Mouse (Mus musculus): ENCODE measurements around the gene Uts2r. TPM values are rescaled to one million over a fixed set of nuclear protein-coding genes. Genes with fewer than 3 reads are reported as not detected.

Gene Uts2r
- polyA plus RNA-seq, 1 experiment from 2014 or later: 0.19 TPM

DNA sequence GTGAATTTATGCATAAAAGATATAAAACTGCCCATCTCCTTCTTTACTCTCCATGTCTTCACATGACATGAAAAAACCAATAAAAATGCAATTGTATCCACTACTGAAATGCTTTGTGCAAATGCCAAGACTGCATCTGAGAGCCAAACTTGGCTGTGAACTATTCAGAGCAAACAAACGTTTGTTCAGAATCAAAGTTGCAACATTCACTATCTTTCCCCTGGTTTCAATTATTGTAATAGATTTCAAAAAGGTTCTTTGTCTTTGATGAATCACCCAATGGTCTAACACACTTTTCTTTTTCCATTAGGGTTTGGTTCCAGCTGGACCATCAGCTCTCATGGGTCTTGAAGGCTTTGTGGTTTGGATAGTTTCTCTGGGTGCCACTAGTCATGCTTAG lies 30.5 kb upstream of the Uts2r start:
- Histone ChIP-seq H3K4me1 (replicated peaks) (no peaks in the 10 kb centered on the region), H3K27ac (no peak overlapping the region), H3K36me3 (no peaks in the 10 kb centered on the region), H3K4me3 (no peak overlapping the region), H3K9me3 (no peaks in the 10 kb centered on the region), H3K27me3 (no peaks in the 10 kb centered on the region), H3K4me2 (no peak overlapping the region), H3K9ac (no peak overlapping the region)
- WGBS: 88% methylated on average over 1 of the region's 1 CpGs
- ATAC-seq (ENCODE audit: low FRiP score): no peak

GRCm38 (mm10) chr11:121134600-121134999 lies 25.5 kb upstream of the Uts2r start:
- 52% methylated on average over 1 of the region's 1 CpGs for WGBS
- no peaks in the 10 kb centered on the region for H3K36me3 ChIP-seq
- no peaks in the 10 kb centered on the region for H3K27me3 ChIP-seq
- no peak overlapping the region for H3K27ac ChIP-seq
- H3K4me3 ChIP-seq: no peak overlapping the region
- H3K9me3 ChIP-seq: no peaks in the 10 kb centered on the region
- no peaks in the 10 kb centered on the region for H3K4me1 ChIP-seq (replicated peaks)
- ATAC-seq (ENCODE audit: low FRiP score): no peak
- no peak overlapping the region for H3K9ac ChIP-seq
- H3K4me2 ChIP-seq: no peak overlapping the region

DNA sequence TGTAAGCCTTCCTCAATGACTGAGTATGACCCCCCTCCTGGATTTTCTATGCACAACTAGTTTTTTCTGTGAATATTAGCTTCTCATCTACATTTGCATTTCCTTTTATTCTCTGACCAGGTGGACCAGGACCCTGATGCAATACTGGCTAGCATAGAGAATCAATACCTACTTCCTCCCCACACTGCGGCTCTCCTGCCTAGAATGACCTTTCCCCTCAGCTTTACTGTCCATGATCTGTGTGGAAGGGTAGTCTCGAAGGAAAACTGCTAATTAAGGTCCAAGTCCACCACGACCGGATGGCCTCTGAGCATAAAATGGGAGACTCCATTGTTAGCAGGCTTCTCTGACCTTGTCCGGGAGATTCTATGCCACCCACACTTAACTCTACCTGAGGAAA lies 22.4 kb upstream of the Uts2r start:
- Histone ChIP-seq H3K27ac (no peak overlapping the region), H3K9ac (no peak overlapping the region), H3K4me3 (no peak overlapping the region), H3K4me1 (replicated peaks) (no peaks in the 10 kb centered on the region), H3K27me3 (no peaks in the 10 kb centered on the region), H3K9me3 (no peaks in the 10 kb centered on the region), H3K4me2 (no peak overlapping the region), H3K36me3 (no peaks in the 10 kb centered on the region)
- WGBS: 85% methylated on average over 5 of the region's 5 CpGs
- no peak for ATAC-seq (ENCODE audit: low FRiP score)

DNA sequence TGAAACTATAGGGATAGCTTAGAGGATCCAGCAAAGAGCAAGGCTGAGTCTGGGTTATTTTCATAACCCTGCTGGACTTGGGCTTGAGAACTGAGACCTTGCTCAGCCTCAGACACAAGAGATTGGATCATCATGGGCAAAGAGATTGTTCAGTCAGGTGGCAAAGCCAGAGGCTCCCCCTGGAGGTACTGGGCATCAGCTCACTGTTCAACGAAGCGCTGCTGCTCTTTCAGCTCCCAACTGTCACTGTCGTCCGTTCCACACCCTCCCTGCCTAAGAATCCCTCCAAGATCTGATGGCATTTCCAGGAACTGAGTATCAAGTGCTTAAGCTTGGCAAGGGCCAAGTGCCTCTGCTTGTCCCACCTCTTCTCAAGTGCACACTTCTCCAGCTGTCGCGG lies 21.3 kb upstream of the Uts2r start:
- Histone ChIP-seq H3K9ac (no peak overlapping the region), H3K36me3 (no peaks in the 10 kb centered on the region), H3K4me2 (no peak overlapping the region), H3K4me1 (replicated peaks) (no peaks in the 10 kb centered on the region), H3K27ac (no peak overlapping the region), H3K27me3 (no peaks in the 10 kb centered on the region), H3K4me3 (no peak overlapping the region), H3K9me3 (no peaks in the 10 kb centered on the region)
- WGBS: 48% methylated on average over 6 of the region's 6 CpGs
- no peak for ATAC-seq (ENCODE audit: low FRiP score)

DNA sequence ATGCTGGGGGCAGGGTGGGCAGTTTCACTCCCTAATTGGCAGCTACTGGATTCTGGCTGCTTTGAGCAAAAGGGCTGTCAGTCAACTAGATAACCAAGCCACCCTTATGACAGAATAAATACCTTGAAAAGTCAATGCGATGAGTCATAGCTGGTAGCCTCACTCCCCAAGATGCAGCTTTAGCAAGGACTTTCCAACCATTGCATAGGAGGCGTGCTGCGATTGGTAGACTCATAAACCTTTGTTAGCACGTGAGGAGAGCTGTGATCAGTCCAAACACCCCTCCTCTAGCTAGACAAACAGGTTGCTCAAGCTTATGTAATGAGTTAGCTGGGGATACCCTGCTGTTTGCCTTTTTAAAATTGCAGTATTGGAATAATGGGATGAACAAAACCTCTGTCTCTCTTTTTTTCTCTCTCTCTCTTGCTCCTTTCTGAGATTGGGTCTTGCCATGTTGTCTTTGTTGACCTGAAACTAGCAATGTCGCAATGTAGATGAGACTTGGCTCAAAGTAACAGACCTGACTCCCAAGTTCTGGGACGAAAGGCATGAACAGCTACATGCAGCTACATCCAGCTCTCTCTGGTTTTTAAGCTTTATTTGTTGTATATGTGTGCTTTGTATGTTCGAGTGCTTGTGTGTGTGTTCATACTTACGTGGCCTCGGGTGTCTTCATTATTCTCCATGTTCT lies 16.6 kb upstream of the Uts2r start:
- no peak overlapping the region for H3K4me2 ChIP-seq
- H3K27ac ChIP-seq: no peak overlapping the region
- no peak for ATAC-seq (ENCODE audit: low FRiP score)
- no peaks in the 10 kb centered on the region for H3K4me1 ChIP-seq (replicated peaks)
- WGBS: 82% methylated on average over 9 of the region's 9 CpGs
- no peaks in the 10 kb centered on the region for H3K27me3 ChIP-seq
- H3K36me3 ChIP-seq: no peaks in the 10 kb centered on the region
- H3K9ac ChIP-seq: no peak overlapping the region
- no peak overlapping the region for H3K4me3 ChIP-seq
- no peaks in the 10 kb centered on the region for H3K9me3 ChIP-seq

DNA sequence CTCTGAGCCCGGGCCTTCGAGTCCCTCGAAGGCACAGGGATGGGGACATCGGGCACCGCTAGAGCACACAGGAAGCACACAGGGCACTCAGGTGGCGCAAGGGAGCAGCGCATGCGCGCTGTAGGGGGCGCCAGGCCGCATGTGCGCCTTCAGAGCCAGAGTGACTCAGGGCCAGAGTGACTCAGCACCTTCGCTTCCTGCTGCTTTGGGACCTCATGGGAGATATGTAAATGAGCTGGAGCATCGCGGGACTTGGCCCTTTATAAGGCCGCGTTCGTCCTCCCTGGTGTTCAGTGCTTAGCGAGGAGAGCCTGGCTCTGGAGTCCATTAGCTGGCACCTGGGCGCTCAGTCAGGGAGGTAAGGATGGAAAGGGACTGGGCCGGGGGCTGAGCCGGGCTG lies 14.2 kb upstream of the Uts2r start, which contains the start of gene Tex19.1:
Gene Tex19.1 (plus strand): TSS at position 279 of the 400 bp plus-strand sequence.
- no peak for ATAC-seq (ENCODE audit: low FRiP score)
- Histone ChIP-seq H3K4me3 (no peak within 1 kb of the TSS), H3K9ac (no peak within 1 kb of the TSS), H3K9me3 (no peaks in the 10 kb centered on the region), H3K27ac (no peak within 1 kb of the TSS), H3K4me1 (replicated peaks) (no peaks in the 10 kb centered on the region), H3K36me3 (no peaks in the 10 kb centered on the region), H3K4me2 (no peak within 1 kb of the TSS), H3K27me3 (no peaks in the 10 kb centered on the region)
- 91% methylated on average over 22 of the region's 22 CpGs for WGBS

- 79% methylated on average over 3 of the region's 3 CpGs for WGBS
- no peak for ATAC-seq (ENCODE audit: low FRiP score)
- Histone ChIP-seq H3K27ac (no peak overlapping the region), H3K36me3 (no peaks in the 10 kb centered on the region), H3K4me1 (replicated peaks) (no peaks in the 10 kb centered on the region), H3K4me2 (no peak overlapping the region), H3K9ac (no peak overlapping the region), H3K27me3 (no peaks in the 10 kb centered on the region), H3K4me3 (no peak overlapping the region), H3K9me3 (no peaks in the 10 kb centered on the region)
These were observed 11.9 kb upstream of the Uts2r start for GRCm38 (mm10) chr11:121148193-121148592.

GRCm38 (mm10) chr11:121154203-121154602 lies 5.9 kb upstream of the Uts2r start:
- 11% methylated on average over 4 of the region's 4 CpGs for WGBS
- peak overlapping the region; percentile 46 for H3K27ac ChIP-seq

DNA sequence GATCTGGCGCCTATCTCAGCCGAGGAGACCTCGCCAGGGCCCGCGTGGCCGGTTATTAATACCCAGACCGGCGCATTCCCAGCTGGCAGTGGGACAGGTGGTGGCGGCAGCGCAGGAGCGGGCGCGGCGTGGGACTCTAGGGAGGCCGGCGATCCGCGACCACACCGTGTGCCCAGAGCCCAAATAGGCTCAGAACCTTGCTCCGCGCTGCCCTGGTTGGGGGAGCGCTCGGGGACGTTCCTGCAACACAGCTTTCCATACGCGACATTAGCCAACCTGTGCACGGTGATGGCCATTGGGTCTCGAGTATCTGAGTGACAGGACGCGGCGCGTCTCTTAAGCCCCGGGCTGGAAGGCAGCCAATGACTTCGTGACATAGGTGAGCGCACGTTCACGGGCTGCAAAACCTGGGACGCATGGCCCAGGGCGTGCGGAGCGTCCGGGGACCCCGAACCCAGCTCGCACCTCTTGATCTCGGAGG lies 3.6 kb upstream of the Uts2r start:
- Histone ChIP-seq H3K9ac (peak overlapping the region; percentile 65), H3K27ac (no peak overlapping the region), H3K4me2 (peak overlapping the region; percentile 70), H3K9me3 (no peaks in the 10 kb centered on the region), H3K27me3 (peaks cover 36% of the 10 kb centered on the region), H3K4me3 (peak overlapping the region; percentile 45), H3K4me1 (replicated peaks) (peaks cover 30% of the 10 kb centered on the region), H3K36me3 (no peaks in the 10 kb centered on the region)
- 1% methylated on average over 45 of the region's 45 CpGs for WGBS
- ATAC-seq (ENCODE audit: low FRiP score): 0 out of 2 replicates have a peak, but pooled peaks have one; percentile 17

More at GRCm38 (mm10) chr11:121154203-121154602, 5.9 kb upstream of the Uts2r start:
- H3K27me3 ChIP-seq: peaks cover 36% of the 10 kb centered on the region
- no peak overlapping the region for H3K9ac ChIP-seq
- no peaks in the 10 kb centered on the region for H3K9me3 ChIP-seq
- no peak for ATAC-seq (ENCODE audit: low FRiP score)
- no peak overlapping the region for H3K4me3 ChIP-seq
- H3K4me2 ChIP-seq: no peak overlapping the region
- H3K4me1 ChIP-seq (replicated peaks): peaks cover 30% of the 10 kb centered on the region
- no peaks in the 10 kb centered on the region for H3K36me3 ChIP-seq

- WGBS: 93% methylated on average over 26 of the region's 26 CpGs
These were observed 720 bp downstream of the Uts2r start for GRCm38 (mm10) chr11:121160636-121161346.

DNA sequence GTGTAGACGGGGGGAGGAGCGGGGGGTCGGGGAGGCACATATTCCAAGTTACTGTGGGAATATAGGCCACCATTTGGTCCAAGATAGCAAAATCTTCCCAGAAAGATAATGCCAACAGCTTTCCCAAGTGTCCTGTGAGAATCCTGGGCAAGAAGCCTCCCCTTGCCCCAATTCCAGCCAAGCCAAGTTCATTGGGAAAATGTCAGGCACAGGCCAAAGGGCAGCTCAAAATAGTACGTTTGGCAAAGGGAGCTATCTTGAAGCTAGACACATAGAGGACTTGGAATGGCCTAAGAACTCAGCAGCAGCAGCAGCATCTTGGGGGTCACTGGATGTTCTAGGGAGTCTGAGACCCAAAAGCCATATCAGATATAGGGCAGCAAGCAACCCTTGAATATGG lies 3.7 kb downstream of the Uts2r start:
- 91% methylated on average over 4 of the region's 4 CpGs for WGBS
- Histone ChIP-seq H3K9me3 (no peaks in the 10 kb centered on the region), H3K27ac (no peak overlapping the region), H3K9ac (no peak overlapping the region), H3K4me3 (no peak overlapping the region), H3K36me3 (no peaks in the 10 kb centered on the region), H3K27me3 (no peaks in the 10 kb centered on the region), H3K4me2 (no peak overlapping the region), H3K4me1 (replicated peaks) (no peaks in the 10 kb centered on the region)
- ATAC-seq (ENCODE audit: low FRiP score): no peak

More at GRCm38 (mm10) chr11:121160636-121161346, 720 bp downstream of the Uts2r start:
- ATAC-seq (ENCODE audit: low FRiP score): no peak
- no peaks in the 10 kb centered on the region for H3K36me3 ChIP-seq
- peaks cover 12% of the 10 kb centered on the region for H3K4me1 ChIP-seq (replicated peaks)
- H3K27ac ChIP-seq: no peak overlapping the region
- no peak overlapping the region for H3K9ac ChIP-seq
- no peak overlapping the region for H3K4me3 ChIP-seq
- H3K9me3 ChIP-seq: no peaks in the 10 kb centered on the region
- H3K4me2 ChIP-seq: no peak overlapping the region
- H3K27me3 ChIP-seq: peaks cover 24% of the 10 kb centered on the region

- Histone ChIP-seq H3K27me3 (no peaks in the 10 kb centered on the region), H3K36me3 (no peaks in the 10 kb centered on the region), H3K4me1 (replicated peaks) (peaks cover 25% of the 10 kb centered on the region), H3K4me2 (no peak overlapping the region), H3K9ac (no peak overlapping the region), H3K9me3 (no peaks in the 10 kb centered on the region), H3K27ac (no peak overlapping the region), H3K4me3 (no peak overlapping the region)
- 68% methylated on average over 5 of the region's 5 CpGs for WGBS
- no peak for ATAC-seq (ENCODE audit: low FRiP score)
These were observed 13.1 kb downstream of the Uts2r start for GRCm38 (mm10) chr11:121173203-121173602.

- H3K4me1 ChIP-seq (replicated peaks): peaks cover 25% of the 10 kb centered on the region
- no peaks in the 10 kb centered on the region for H3K27me3 ChIP-seq
- no peak for ATAC-seq (ENCODE audit: low FRiP score)
- no peak overlapping the region for H3K27ac ChIP-seq
- no peaks in the 10 kb centered on the region for H3K9me3 ChIP-seq
- H3K4me3 ChIP-seq: no peak overlapping the region
- no peaks in the 10 kb centered on the region for H3K36me3 ChIP-seq
- no peak overlapping the region for H3K4me2 ChIP-seq
- H3K9ac ChIP-seq: no peak overlapping the region
- WGBS: 46% methylated on average over 3 of the region's 3 CpGs
These were observed 14.2 kb downstream of the Uts2r start for GRCm38 (mm10) chr11:121174234-121174633.

All from hindbrain, embryonic 13.5 days (tissue).